In the genomic region with DNA sequence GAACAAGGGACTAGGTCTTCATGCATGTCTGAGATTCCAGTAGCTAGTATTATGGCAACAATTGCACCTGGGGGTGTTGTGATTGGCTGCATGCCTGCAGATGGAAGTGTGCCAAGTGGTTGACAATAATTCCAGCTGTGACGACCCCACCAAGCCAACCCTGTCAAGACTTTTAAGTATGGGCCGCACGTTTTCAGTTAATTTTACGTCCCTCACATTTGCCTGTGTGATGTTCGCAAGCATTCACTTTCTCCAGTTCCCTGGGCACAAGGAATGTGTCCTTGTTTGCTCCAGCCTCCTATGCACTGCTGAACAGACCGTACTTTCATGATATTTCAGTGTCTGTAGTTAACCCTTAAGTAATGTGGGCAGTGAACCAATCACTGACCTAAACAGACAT, we compare ENCODE assay signal across 41 mouse cellular contexts. TPM values are rescaled to one million over a fixed set of nuclear protein-coding genes. Genes with fewer than 3 reads are reported as not detected.
DNase-seq lines count a peak whose midpoint lies in the region; ATAC-seq lines count a peak whose summit lies in the region.
"Had no signal": no experiment of that assay in that cellular context is flagged by ENCODE, and none has a peak within 500 bp of the region (broad histone marks: within the 10 kb centered on the region; RNA-seq: fewer than 3 reads in every experiment).

No protein-coding gene starts in this region.

- DNase-seq in heart, adult 11 months: peak; percentile 61
- DNase-seq in heart, adult 9 months (ENCODE audit: low spot score in 2 of 2): no peak
- DNase-seq in Muller cell, postnatal 12 days (ENCODE audit: inconsistent ontology term): peak; percentile 14
- DNase-seq in kidney, adult 9 months: peak; percentile 72
- peak; percentile 81 for DNase-seq in kidney, postnatal 14 days
- no peak for DNase-seq in adrenal gland, postnatal 25 days
- DNase-seq in spleen, adult 18-20 months: no peak
- DNase-seq: adrenal gland, postnatal 36 days; cerebellum, adult 18-20 months; cerebellum, postnatal 10 days; heart, postnatal 36 days; right cerebral cortex, postnatal 4 days; thymus, postnatal 14 days had no signal

- no peak for ATAC-seq in activated CD4-positive, CD25-positive, alpha-beta regulatory T cell, adult 4 months
- ATAC-seq: forebrain, embryonic 16.5 days; hindbrain, postnatal 0 days; intestine, postnatal 0 days had no signal

RNA-seq across cellular contexts. Expression of a gene that starts 15.0 kb away (rescaled TPM):
- total RNA-seq in adrenal gland, postnatal 25 days (2021): not detected in 2 replicates
- under 1 TPM; 0.33 to 0.38 TPM for polyA plus RNA-seq in activated CD4-positive, CD25-positive, alpha-beta regulatory T cell, adult 4 months (2017; shearing (Covaris generic))
- total RNA-seq: adrenal gland, postnatal 36 days; CH12.LX; gastrocnemius, adult 8-10 months; heart, postnatal 36 days; hindbrain, postnatal 0 days; layer of hippocampus, postnatal 25 days had no signal
- polyA plus RNA-seq: C2C12; forebrain, embryonic 11.5 days; liver, embryonic 11.5 days had no signal

RNA-seq across cellular contexts. Expression of a gene that starts 19.3 kb away (rescaled TPM):
- 1.8 and 2.6 TPM in 2 replicates for total RNA-seq in adrenal gland, postnatal 25 days (2021)
- under 1 TPM; 0.13 to 0.23 TPM for polyA plus RNA-seq in activated CD4-positive, CD25-positive, alpha-beta regulatory T cell, adult 4 months (2017; shearing (Covaris generic))
- polyA plus RNA-seq: erythroblast, embryonic 14.5 days had no signal

RNA-seq across cellular contexts. Expression of a gene that starts 32.2 kb away (rescaled TPM):
- total RNA-seq in adrenal gland, postnatal 25 days (2021): 0.61 and 2.8 TPM in 2 replicates
- not detected for polyA plus RNA-seq in activated CD4-positive, CD25-positive, alpha-beta regulatory T cell, adult 4 months (2017; shearing (Covaris generic))
- total RNA-seq: CH12.LX; gastrocnemius, adult 8-10 months had no signal
- polyA plus RNA-seq: brain, embryonic 14.5 days; C2C12; erythroblast, embryonic 14.5 days; forebrain, embryonic 16.5 days; hindbrain, embryonic 12.5 days; neural tube, embryonic 13.5 days; testis, adult 2 months had no signal

RNA-seq across cellular contexts. Expression of a gene that starts 39.1 kb away (rescaled TPM):
- total RNA-seq in adrenal gland, postnatal 25 days (2021): 116 and 195 TPM in 2 replicates
- polyA plus RNA-seq in activated CD4-positive, CD25-positive, alpha-beta regulatory T cell, adult 4 months (2017; shearing (Covaris generic)): under 1 TPM in 1 of 2 experiments, not detected in 1; 0.21 TPM
- total RNA-seq: CH12.LX; ES-E14; hindbrain, postnatal 0 days; layer of hippocampus, postnatal 25 days; left cerebral cortex, postnatal 36 days had no signal
- polyA plus RNA-seq: brain, embryonic 14.5 days; C2C12; embryonic facial prominence, embryonic 14.5 days; erythroblast, embryonic 14.5 days; forebrain, embryonic 11.5 days; forebrain, embryonic 16.5 days; heart, embryonic 10.5 days; heart, embryonic 16.5 days; hindbrain, embryonic 12.5 days; hindbrain, postnatal 0 days; intestine, postnatal 0 days; limb, embryonic 13.5 days; liver, embryonic 11.5 days; midbrain, embryonic 12.5 days; neural tube, embryonic 13.5 days; stomach, embryonic 14.5 days had no signal

RNA-seq across cellular contexts. Expression of a gene that starts 42.7 kb away (rescaled TPM):
- not detected in 2 replicates for total RNA-seq in adrenal gland, postnatal 25 days (2021)
- polyA plus RNA-seq in activated CD4-positive, CD25-positive, alpha-beta regulatory T cell, adult 4 months (2017; shearing (Covaris generic)): not detected
- total RNA-seq: adrenal gland, adult 18-20 months; adrenal gland, postnatal 36 days; CH12.LX; ES-E14; gastrocnemius, adult 8-10 months; hindbrain, postnatal 0 days; layer of hippocampus, adult 8-10 months; layer of hippocampus, postnatal 25 days; left cerebral cortex, adult 8-10 months; left cerebral cortex, postnatal 36 days had no signal
- polyA plus RNA-seq: brain, embryonic 14.5 days; C2C12; cortical plate, adult 2 months; erythroblast, embryonic 14.5 days; forebrain, embryonic 11.5 days; forebrain, embryonic 16.5 days; heart, embryonic 10.5 days; hindbrain, embryonic 12.5 days; hindbrain, postnatal 0 days; intestine, postnatal 0 days; limb, embryonic 13.5 days; liver, embryonic 11.5 days; liver, embryonic 16.5 days; midbrain, embryonic 12.5 days; neural tube, embryonic 13.5 days; stomach, embryonic 14.5 days; testis, adult 2 months had no signal

Comparison
In these comparisons a context has a peak if more than half of its experiments do, and no peak if none do; other contexts are left out.
1. DNase-seq: peak in heart, adult 11 months (single experiment), Muller cell, postnatal 12 days (single experiment), kidney, adult 9 months (single experiment) and kidney, postnatal 14 days (single experiment); none in heart, adult 9 months (0 of 2), adrenal gland, postnatal 25 days (single experiment) and spleen, adult 18-20 months (0 of 2).